9 mouse cellular contexts compared by ENCODE assay signal in genomic region chr15:86243708-86244107, GRCm38 (mm10). TPM values are rescaled to one million over a fixed set of nuclear protein-coding genes. Genes with fewer than 3 reads are reported as not detected.
DNase-seq lines count a peak whose midpoint lies in the region; ATAC-seq and TF ChIP-seq lines count a peak whose summit lies in the region.
"Had no signal": no experiment of that assay in that cellular context is flagged by ENCODE, and none has a peak within 500 bp of the region (broad histone marks: within the 10 kb centered on the region; RNA-seq: fewer than 3 reads in every experiment).

No protein-coding gene starts in this region.

- POLR2A ChIA-PET in Patski (lab: Charles Lee) = no interaction called here

- H3K9ac ChIP-seq in midbrain, embryonic 15.5 days = no peak overlapping the region
- no peak overlapping the region for H3K9ac ChIP-seq in heart, postnatal 0 days (replicated peaks; ENCODE audit: low read depth, low read length)
- H3K9ac ChIP-seq: heart, embryonic 15.5 days had no signal

- ATAC-seq in midbrain, embryonic 15.5 days (replicated peaks) = no peak; the same call in 1 of the 2 replicates
- ATAC-seq in Patski = peak; percentile 37
- peak; percentile 27; the same call in 1 of the 2 replicates for ATAC-seq in heart, postnatal 0 days (ENCODE audit: insufficient read depth, low read depth)
- ATAC-seq in monocyte, adult 5-6 weeks (replicated peaks; ENCODE audit: insufficient number of reproducible peaks, low FRiP score, low TSS enrichment, poor library complexity, severe bottlenecking) = no peak; the same call in 1 of the 2 replicates

- H3K9me3 ChIP-seq in midbrain, embryonic 10.5 days (replicated peaks) = no peaks in the 10 kb centered on the region
- H3K9me3 ChIP-seq in midbrain, embryonic 15.5 days = no peaks in the 10 kb centered on the region
- H3K9me3 ChIP-seq in heart, postnatal 0 days (replicated peaks; ENCODE audit: control insufficient read depth, low read length) = no peaks in the 10 kb centered on the region
- H3K9me3 ChIP-seq: heart, embryonic 15.5 days had no signal

- peaks cover 10% of the 10 kb centered on the region for H3K36me3 ChIP-seq in midbrain, embryonic 10.5 days
- 0 out of 2 replicates have a peak, but pooled peaks cover 3% of the 10 kb centered on the region for H3K36me3 ChIP-seq in midbrain, embryonic 15.5 days (replicated peaks)
- H3K36me3 ChIP-seq in heart, postnatal 0 days (replicated peaks; ENCODE audit: control insufficient read depth, insufficient read depth, low read length) = peaks cover 19% of the 10 kb centered on the region; the same call in 1 of the 2 replicates

- no peak overlapping the region for H3K4me2 ChIP-seq in midbrain, embryonic 15.5 days
- no peak overlapping the region for H3K4me2 ChIP-seq in heart, postnatal 0 days (ENCODE audit: low read depth, low read length)
- H3K4me2 ChIP-seq: heart, embryonic 15.5 days had no signal

- no peak overlapping the region for H3K4me3 ChIP-seq in midbrain, embryonic 10.5 days
- no peak overlapping the region for H3K4me3 ChIP-seq in midbrain, embryonic 15.5 days
- no peak overlapping the region for H3K4me3 ChIP-seq in heart, postnatal 0 days (ENCODE audit: low read depth, low read length)
- H3K4me3 ChIP-seq: heart, embryonic 15.5 days had no signal

- CTCF ChIA-PET in Patski (lab: Charles Lee) = interaction anchor here (1.3 kb wide), 1 partner anchor 13 kb away, joined by 4 read pairs; no protein-coding TSS in a partner anchor

- H3K27ac ChIP-seq in midbrain, embryonic 10.5 days (replicated peaks) = no peak overlapping the region
- no peak overlapping the region for H3K27ac ChIP-seq in midbrain, embryonic 15.5 days
- no peak overlapping the region for H3K27ac ChIP-seq in heart, postnatal 0 days (ENCODE audit: low read depth)
- H3K27ac ChIP-seq: heart, embryonic 15.5 days had no signal

- no peak for TF ChIP-seq EP300 in heart, postnatal 0 days (IDR thresholded peaks at IDR 0.05; ENCODE audit: low read depth)

- intact Hi-C loops in left cerebral cortex, postnatal 25 days (cut with DNase I) = no loop called here

- DNase-seq in midbrain, embryonic 10.5 days (ENCODE audit: low spot score) = peak; percentile 48
- DNase-seq in Patski (ENCODE audit: low read depth, low spot score) = no peak
- peak; percentile 76 for DNase-seq in cerebellum, adult 9-11 months
- DNase-seq in heart, postnatal 0 days (ENCODE audit: low spot score) = peak; percentile 51
- peak; percentile 82 to 87 for DNase-seq in left cerebral cortex, postnatal 25 days (ENCODE audit: low spot score in 2 of 2)
- peak; percentile 81 for DNase-seq in retina, postnatal 1 day

- H3K27me3 ChIP-seq in midbrain, embryonic 10.5 days (ENCODE audit: low read depth, poor library complexity, severe bottlenecking) = no peaks in the 10 kb centered on the region
- H3K27me3 ChIP-seq in midbrain, embryonic 15.5 days (replicated peaks) = no peaks in the 10 kb centered on the region
- H3K27me3 ChIP-seq in Patski = no peaks in the 10 kb centered on the region
- H3K27me3 ChIP-seq in heart, postnatal 0 days (ENCODE audit: control insufficient read depth, insufficient read depth, low read length) = no peaks in the 10 kb centered on the region
- H3K27me3 ChIP-seq: heart, embryonic 15.5 days had no signal

- peak; percentile 76 for TF ChIP-seq CTCF in Patski (IDR thresholded peaks at IDR 0.05)
- peak; percentile 67 for TF ChIP-seq CTCF in heart, postnatal 0 days (IDR thresholded peaks at IDR 0.05; ENCODE audit: low read depth)

- in situ Hi-C loops in Patski (cut with MboI; ENCODE audit: low pct_unique_long_range_greater_than_20kb) = loop anchor here (5.0 to 10.0 kb wide), 2 partner anchors 169 to 1291 kb away; no protein-coding TSS in a partner anchor

- 45% methylated on average over 8 of the region's 8 CpGs for WGBS in midbrain, embryonic 10.5 days
- 43% methylated on average over 8 of the region's 8 CpGs for WGBS in midbrain, embryonic 15.5 days
- 39% methylated on average over 8 of the region's 8 CpGs for WGBS in heart, postnatal 0 days

- H3K4me1 ChIP-seq in midbrain, embryonic 10.5 days = peaks cover 6% of the 10 kb centered on the region; the same call in 1 of the 2 replicates
- no peaks in the 10 kb centered on the region for H3K4me1 ChIP-seq in midbrain, embryonic 15.5 days
- no peaks in the 10 kb centered on the region for H3K4me1 ChIP-seq in heart, postnatal 0 days (ENCODE audit: control insufficient read depth, insufficient read depth)
- H3K4me1 ChIP-seq: heart, embryonic 15.5 days had no signal

RNA-seq across cellular contexts. Expression of gene Tbc1d22a, which starts 29.4 kb away (rescaled TPM):
- polyA plus RNA-seq in midbrain, embryonic 10.5 days (2016; fragmentation: Nextera tagmentation; extraction: Ambion mirVana) = 10.8 and 12.5 TPM in 2 replicates
- 14.3 and 15.1 TPM in 2 replicates for polyA plus RNA-seq in midbrain, embryonic 15.5 days (2015; fragmentation: Nextera tagmentation; extraction: Ambion mirVana)
- polyA plus RNA-seq in Patski (2021) = 37.9 TPM
- total RNA-seq in heart, postnatal 0 days (2014; rRNA removed; ENCODE audit: low replicate concordance) = 26.6 and 31.4 TPM in 2 replicates
- polyA plus RNA-seq in heart, postnatal 0 days (2015; fragmentation: Nextera tagmentation; extraction: Ambion mirVana) = 9.7 and 10.0 TPM in 2 replicates
- 10 to 100 TPM; 28.8 to 31.6 TPM for total RNA-seq in left cerebral cortex, postnatal 25 days (2021)
- 24.4 to 47.7 TPM (median 28.3 TPM) in 3 replicates for total RNA-seq in monocyte, adult 5-6 weeks (2017)

RNA-seq across cellular contexts. Expression of gene Cerk, which starts 57.8 kb away (rescaled TPM):
- polyA plus RNA-seq in midbrain, embryonic 10.5 days (2016; fragmentation: Nextera tagmentation; extraction: Ambion mirVana) = 13.3 and 16.8 TPM in 2 replicates
- polyA plus RNA-seq in midbrain, embryonic 15.5 days (2015; fragmentation: Nextera tagmentation; extraction: Ambion mirVana) = 25.0 and 25.8 TPM in 2 replicates
- polyA plus RNA-seq in Patski (2021) = 46.2 TPM
- 25.3 and 28.2 TPM in 2 replicates for total RNA-seq in heart, postnatal 0 days (2014; rRNA removed; ENCODE audit: low replicate concordance)
- 12.1 and 14.5 TPM in 2 replicates for polyA plus RNA-seq in heart, postnatal 0 days (2015; fragmentation: Nextera tagmentation; extraction: Ambion mirVana)
- total RNA-seq in left cerebral cortex, postnatal 25 days (2021) = 10 to 100 TPM; 53.6 to 55.1 TPM
- total RNA-seq in monocyte, adult 5-6 weeks (2017) = 37.3 to 42.5 TPM (median 38.1 TPM) in 3 replicates

Comparison
In these comparisons a context has a peak if more than half of its experiments do, and no peak if none do; other contexts are left out.
1. ATAC-seq: peak in Patski (single experiment) and heart, postnatal 0 days (single experiment); none in midbrain, embryonic 15.5 days (single experiment) and monocyte, adult 5-6 weeks (single experiment).